9 mouse cellular contexts compared by ENCODE assay signal in genomic region chr2:165337191-165337590, GRCm38 (mm10). TPM values are rescaled to one million over a fixed set of nuclear protein-coding genes. Genes with fewer than 3 reads are reported as not detected.
DNase-seq lines count a peak whose midpoint lies in the region; ATAC-seq and TF ChIP-seq lines count a peak whose summit lies in the region.
"Had no signal": no experiment of that assay in that cellular context is flagged by ENCODE, and none has a peak within 500 bp of the region (broad histone marks: within the 10 kb centered on the region; RNA-seq: fewer than 3 reads in every experiment).

No protein-coding gene starts in this region.

- H3K27me3 ChIP-seq in forebrain, embryonic 11.5 days (ENCODE audit: control insufficient read depth, insufficient read depth, low read length), result no peaks in the 10 kb centered on the region; the same call in 1 of the 2 replicates
- H3K27me3 ChIP-seq in forebrain, embryonic 14.5 days (replicated peaks; ENCODE audit: control insufficient read depth, insufficient read depth, low read length), result no peaks in the 10 kb centered on the region
- no peaks in the 10 kb centered on the region for H3K27me3 ChIP-seq in midbrain, embryonic 14.5 days (ENCODE audit: control insufficient read depth, insufficient read depth, low read length)
- peaks cover 10% of the 10 kb centered on the region for H3K27me3 ChIP-seq in midbrain, embryonic 13.5 days

- TF ChIP-seq CTCF in brain, embryonic 14.5 days (IDR thresholded peaks at IDR 0.05; ENCODE audit: borderline replicate concordance, extremely low read depth, insufficient read depth, insufficient read length), result peak; percentile 65; the same call in 1 of the 2 replicates

- no peak overlapping the region for H3K27ac ChIP-seq in forebrain, embryonic 11.5 days (ENCODE audit: low read depth, low read length)
- H3K27ac ChIP-seq in forebrain, embryonic 14.5 days (ENCODE audit: low read depth, low read length), result no peak overlapping the region
- no peak overlapping the region for H3K27ac ChIP-seq in midbrain, embryonic 14.5 days (replicated peaks; ENCODE audit: low read depth, low read length)
- H3K27ac ChIP-seq in midbrain, embryonic 13.5 days, result no peak overlapping the region

- peaks cover 2% of the 10 kb centered on the region; the same call in 1 of the 2 replicates for H3K4me1 ChIP-seq in forebrain, embryonic 11.5 days (replicated peaks; ENCODE audit: control insufficient read depth, insufficient read depth, low read length)
- H3K4me1 ChIP-seq in forebrain, embryonic 14.5 days (ENCODE audit: control insufficient read depth, insufficient read depth, low read length), result peaks cover 4% of the 10 kb centered on the region; the same call in 1 of the 2 replicates
- no peaks in the 10 kb centered on the region for H3K4me1 ChIP-seq in midbrain, embryonic 14.5 days (ENCODE audit: control insufficient read depth, insufficient read depth, low read length)
- peaks cover 12% of the 10 kb centered on the region; the same call in 1 of the 2 replicates for H3K4me1 ChIP-seq in midbrain, embryonic 13.5 days (replicated peaks)

- no peak overlapping the region for H3K4me2 ChIP-seq in forebrain, embryonic 11.5 days (ENCODE audit: low read depth, low read length, severe bottlenecking)
- no peak overlapping the region for H3K4me2 ChIP-seq in forebrain, embryonic 14.5 days (ENCODE audit: low read length)
- no peak overlapping the region for H3K4me2 ChIP-seq in midbrain, embryonic 14.5 days (ENCODE audit: low read length)
- H3K4me2 ChIP-seq in midbrain, embryonic 13.5 days (replicated peaks), result no peak overlapping the region

- peak; percentile 69 for DNase-seq in forebrain, embryonic 11.5 days (ENCODE audit: low spot score)
- DNase-seq in forebrain, embryonic 14.5 days (ENCODE audit: low spot score), result no peak
- DNase-seq in midbrain, embryonic 14.5 days, result peak; percentile 66
- DNase-seq in brain, embryonic 14.5 days (ENCODE audit: low read depth), result peak; percentile 61
- peak; percentile 83 for DNase-seq in kidney, adult 9 months
- DNase-seq in retina, embryonic 14.5 days (ENCODE audit: low spot score), result peak; percentile 82
- no peak for DNase-seq in ovary, postnatal 10 days (ENCODE audit: low spot score)

- WGBS in forebrain, embryonic 11.5 days, result 23% methylated on average over 3 of the region's 3 CpGs
- 40% methylated on average over 3 of the region's 3 CpGs for WGBS in forebrain, embryonic 14.5 days
- 10% methylated on average over 3 of the region's 3 CpGs for WGBS in midbrain, embryonic 14.5 days
- WGBS in midbrain, embryonic 13.5 days, result 14% methylated on average over 3 of the region's 3 CpGs

- no peak for ATAC-seq in forebrain, embryonic 11.5 days (replicated peaks; ENCODE audit: low FRiP score)
- ATAC-seq in forebrain, embryonic 14.5 days, result no peak
- ATAC-seq in midbrain, embryonic 14.5 days (ENCODE audit: low FRiP score, low TSS enrichment), result no peak
- ATAC-seq in midbrain, embryonic 13.5 days, result no peak

- TF ChIP-seq POLR2A in brain, embryonic 14.5 days (IDR thresholded peaks at IDR 0.05; ENCODE audit: borderline replicate concordance, extremely low read depth, insufficient read depth, insufficient read length, poor library complexity, severe bottlenecking), result no peak

- no peak overlapping the region for H3K9ac ChIP-seq in forebrain, embryonic 11.5 days (ENCODE audit: low read length)
- H3K9ac ChIP-seq in forebrain, embryonic 14.5 days (ENCODE audit: low read length), result no peak overlapping the region
- no peak overlapping the region for H3K9ac ChIP-seq in midbrain, embryonic 14.5 days (replicated peaks; ENCODE audit: low read length)
- H3K9ac ChIP-seq in midbrain, embryonic 13.5 days (replicated peaks), result no peak overlapping the region

- no peaks in the 10 kb centered on the region for H3K36me3 ChIP-seq in forebrain, embryonic 11.5 days (ENCODE audit: control insufficient read depth, insufficient read depth, low read length)
- no peaks in the 10 kb centered on the region for H3K36me3 ChIP-seq in forebrain, embryonic 14.5 days (ENCODE audit: control insufficient read depth, insufficient read depth, low read length)
- H3K36me3 ChIP-seq in midbrain, embryonic 14.5 days (ENCODE audit: control insufficient read depth, insufficient read depth, low read length), result no peaks in the 10 kb centered on the region
- no peaks in the 10 kb centered on the region for H3K36me3 ChIP-seq in midbrain, embryonic 13.5 days

- no peaks in the 10 kb centered on the region for H3K9me3 ChIP-seq in forebrain, embryonic 11.5 days (ENCODE audit: control insufficient read depth, low read length)
- no peaks in the 10 kb centered on the region for H3K9me3 ChIP-seq in forebrain, embryonic 14.5 days (replicated peaks; ENCODE audit: control insufficient read depth, low read length)
- no peaks in the 10 kb centered on the region for H3K9me3 ChIP-seq in midbrain, embryonic 14.5 days (ENCODE audit: control insufficient read depth, low read length)
- no peaks in the 10 kb centered on the region for H3K9me3 ChIP-seq in midbrain, embryonic 13.5 days

- no peak overlapping the region for H3K4me3 ChIP-seq in forebrain, embryonic 11.5 days (ENCODE audit: low read depth, low read length)
- no peak overlapping the region for H3K4me3 ChIP-seq in forebrain, embryonic 14.5 days (ENCODE audit: low read depth, low read length)
- no peak overlapping the region for H3K4me3 ChIP-seq in midbrain, embryonic 14.5 days (replicated peaks; ENCODE audit: low read depth, low read length)
- H3K4me3 ChIP-seq in midbrain, embryonic 13.5 days (replicated peaks), result no peak overlapping the region
- H3K4me3 ChIP-seq: myocyte had no signal

RNA-seq across cellular contexts. Expression of gene Elmo2, which starts 10.9 kb away (rescaled TPM):
- 95.4 and 108 TPM in 2 replicates for polyA plus RNA-seq in forebrain, embryonic 11.5 days (2014; fragmentation: Nextera tagmentation; extraction: Ambion mirVana)
- polyA plus RNA-seq in forebrain, embryonic 14.5 days (2014; fragmentation: Nextera tagmentation; extraction: Ambion mirVana), result 95.5 and 101 TPM in 2 replicates
- 92.3 and 109 TPM in 2 replicates for polyA plus RNA-seq in midbrain, embryonic 14.5 days (2014; fragmentation: Nextera tagmentation; extraction: Ambion mirVana)
- polyA plus RNA-seq in midbrain, embryonic 13.5 days (2015; fragmentation: Nextera tagmentation; extraction: Ambion mirVana), result 91.6 and 98.6 TPM in 2 replicates
- polyA plus RNA-seq in brain, embryonic 14.5 days (2012; rRNA removed), result 114 and 125 TPM in 2 replicates

RNA-seq across cellular contexts. Expression of gene Zfp663, which starts 31.3 kb away (rescaled TPM):
- polyA plus RNA-seq in forebrain, embryonic 11.5 days (2014; fragmentation: Nextera tagmentation; extraction: Ambion mirVana), result 4.7 and 5.8 TPM in 2 replicates
- 8.1 and 9.1 TPM in 2 replicates for polyA plus RNA-seq in forebrain, embryonic 14.5 days (2014; fragmentation: Nextera tagmentation; extraction: Ambion mirVana)
- 8.4 and 10.8 TPM in 2 replicates for polyA plus RNA-seq in midbrain, embryonic 14.5 days (2014; fragmentation: Nextera tagmentation; extraction: Ambion mirVana)
- polyA plus RNA-seq in midbrain, embryonic 13.5 days (2015; fragmentation: Nextera tagmentation; extraction: Ambion mirVana), result 10.4 and 10.5 TPM in 2 replicates
- 6.5 and 7.2 TPM in 2 replicates for polyA plus RNA-seq in brain, embryonic 14.5 days (2012; rRNA removed)
- polyA plus RNA-seq: myocyte had no signal

RNA-seq across cellular contexts. Expression of gene Slc35c2, which starts 49.5 kb away (rescaled TPM):
- 54.3 and 62.7 TPM in 2 replicates for polyA plus RNA-seq in forebrain, embryonic 11.5 days (2014; fragmentation: Nextera tagmentation; extraction: Ambion mirVana)
- 54.7 and 56.4 TPM in 2 replicates for polyA plus RNA-seq in forebrain, embryonic 14.5 days (2014; fragmentation: Nextera tagmentation; extraction: Ambion mirVana)
- 60.8 and 65.2 TPM in 2 replicates for polyA plus RNA-seq in midbrain, embryonic 14.5 days (2014; fragmentation: Nextera tagmentation; extraction: Ambion mirVana)
- 69.6 and 73.8 TPM in 2 replicates for polyA plus RNA-seq in midbrain, embryonic 13.5 days (2015; fragmentation: Nextera tagmentation; extraction: Ambion mirVana)
- 62.3 and 78.7 TPM in 2 replicates for polyA plus RNA-seq in brain, embryonic 14.5 days (2012; rRNA removed)

RNA-seq across cellular contexts. Expression of gene Zfp334, which starts 50.9 kb away (rescaled TPM):
- 23.7 and 23.8 TPM in 2 replicates for polyA plus RNA-seq in forebrain, embryonic 11.5 days (2014; fragmentation: Nextera tagmentation; extraction: Ambion mirVana)
- 13.6 and 13.9 TPM in 2 replicates for polyA plus RNA-seq in forebrain, embryonic 14.5 days (2014; fragmentation: Nextera tagmentation; extraction: Ambion mirVana)
- polyA plus RNA-seq in midbrain, embryonic 14.5 days (2014; fragmentation: Nextera tagmentation; extraction: Ambion mirVana), result 11.7 and 15.7 TPM in 2 replicates
- polyA plus RNA-seq in midbrain, embryonic 13.5 days (2015; fragmentation: Nextera tagmentation; extraction: Ambion mirVana), result 14.1 and 14.5 TPM in 2 replicates
- 15.2 and 19.2 TPM in 2 replicates for polyA plus RNA-seq in brain, embryonic 14.5 days (2012; rRNA removed)

Comparison
In these comparisons a context has a peak if more than half of its experiments do, and no peak if none do; other contexts are left out.
1. DNase-seq: peak in forebrain, embryonic 11.5 days (single experiment), midbrain, embryonic 14.5 days (single experiment), brain, embryonic 14.5 days (single experiment), kidney, adult 9 months (single experiment) and retina, embryonic 14.5 days (single experiment); none in forebrain, embryonic 14.5 days (single experiment) and ovary, postnatal 10 days (single experiment).